Mouse (Mus musculus): ENCODE measurements at regions not wholly inside any gene's neighbourhood (a gene's known extent, or its start where the extent isn't known, plus 50 kb on each side); places are given as distances from the start of the nearest gene placed in this dataset.
"Not testable (repeated sequence)": the region's sequence is repeated elsewhere in the genome, so short reads cannot be mapped to it uniquely, and the experiment has no call there.

GRCm38 (mm10) chr4:23567827-23568226 lies 928.4 kb upstream of the Mms22l start:
- DNase-seq (ENCODE audit: low spot score) = peak; percentile 16

DNA sequence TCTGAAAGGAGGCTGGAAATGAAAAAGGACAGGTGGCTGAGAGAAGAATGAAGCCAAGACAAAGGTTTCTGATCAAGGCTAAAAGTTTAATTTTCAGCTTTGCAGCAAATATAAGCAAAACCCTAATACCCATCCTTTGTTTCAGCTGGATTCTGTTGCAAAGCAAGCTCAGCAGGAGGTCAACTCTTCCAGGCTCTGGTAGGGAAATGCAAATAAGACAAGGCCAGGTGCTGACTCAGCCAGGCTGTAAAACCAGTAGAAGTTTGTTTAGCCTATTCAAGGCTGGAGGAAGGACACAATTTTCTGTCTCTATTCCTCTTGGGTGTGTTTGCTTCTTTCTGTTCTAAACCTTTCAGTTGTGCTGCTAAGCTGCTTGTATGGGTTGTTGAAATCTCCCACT lies 923.2 kb upstream of the Mms22l start:
- DNase-seq (ENCODE audit: low spot score) = no peak

GRCm38 (mm10) chr4:23587412-23587811 lies 908.8 kb upstream of the Mms22l start:
- DNase-seq (ENCODE audit: low spot score) = no peak

DNA sequence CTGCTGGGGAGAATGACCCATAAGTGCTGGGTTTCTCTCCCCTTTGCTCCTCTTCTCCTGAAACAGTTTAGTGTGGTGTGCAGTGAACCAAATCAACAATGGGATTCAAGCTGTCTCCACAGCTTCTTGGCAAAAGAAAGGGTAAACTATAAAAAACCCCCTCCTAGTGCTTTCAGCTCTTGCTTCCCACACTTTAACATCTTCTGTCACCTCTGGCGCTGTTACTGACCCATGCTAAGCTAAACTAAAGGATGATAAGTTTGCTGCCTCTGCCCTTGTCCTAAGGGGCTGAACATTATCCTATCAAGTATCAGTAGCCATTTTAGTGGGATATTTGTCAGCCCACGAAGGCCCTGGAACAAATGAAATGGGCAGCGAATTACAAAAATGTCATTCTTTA lies 905.4 kb upstream of the Mms22l start:
- peak; percentile 57 for DNase-seq (ENCODE audit: low spot score)

GRCm38 (mm10) chr4:23591593-23591992 lies 904.7 kb upstream of the Mms22l start:
- DNase-seq (ENCODE audit: low spot score) = peak; percentile 41

DNA sequence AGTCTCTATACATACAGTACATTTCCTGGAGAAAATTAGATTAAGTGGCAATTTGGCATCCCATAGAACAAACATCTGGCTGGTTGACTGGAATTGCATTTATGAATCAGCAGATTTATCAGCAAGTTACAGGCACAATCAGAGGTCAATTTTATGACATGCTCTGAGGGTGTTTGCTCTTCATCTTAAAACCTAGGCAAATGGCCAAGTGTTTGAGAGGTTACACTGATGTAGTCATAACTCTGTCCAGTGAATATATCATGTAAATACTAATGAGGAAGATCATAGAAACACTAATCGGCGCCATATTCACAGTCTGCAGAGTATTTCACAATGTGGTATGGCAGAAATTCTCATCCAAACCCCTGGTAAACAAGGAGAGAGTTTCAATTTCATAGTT lies 896.2 kb upstream of the Mms22l start:
- DNase-seq (ENCODE audit: low spot score) = no peak

DNA sequence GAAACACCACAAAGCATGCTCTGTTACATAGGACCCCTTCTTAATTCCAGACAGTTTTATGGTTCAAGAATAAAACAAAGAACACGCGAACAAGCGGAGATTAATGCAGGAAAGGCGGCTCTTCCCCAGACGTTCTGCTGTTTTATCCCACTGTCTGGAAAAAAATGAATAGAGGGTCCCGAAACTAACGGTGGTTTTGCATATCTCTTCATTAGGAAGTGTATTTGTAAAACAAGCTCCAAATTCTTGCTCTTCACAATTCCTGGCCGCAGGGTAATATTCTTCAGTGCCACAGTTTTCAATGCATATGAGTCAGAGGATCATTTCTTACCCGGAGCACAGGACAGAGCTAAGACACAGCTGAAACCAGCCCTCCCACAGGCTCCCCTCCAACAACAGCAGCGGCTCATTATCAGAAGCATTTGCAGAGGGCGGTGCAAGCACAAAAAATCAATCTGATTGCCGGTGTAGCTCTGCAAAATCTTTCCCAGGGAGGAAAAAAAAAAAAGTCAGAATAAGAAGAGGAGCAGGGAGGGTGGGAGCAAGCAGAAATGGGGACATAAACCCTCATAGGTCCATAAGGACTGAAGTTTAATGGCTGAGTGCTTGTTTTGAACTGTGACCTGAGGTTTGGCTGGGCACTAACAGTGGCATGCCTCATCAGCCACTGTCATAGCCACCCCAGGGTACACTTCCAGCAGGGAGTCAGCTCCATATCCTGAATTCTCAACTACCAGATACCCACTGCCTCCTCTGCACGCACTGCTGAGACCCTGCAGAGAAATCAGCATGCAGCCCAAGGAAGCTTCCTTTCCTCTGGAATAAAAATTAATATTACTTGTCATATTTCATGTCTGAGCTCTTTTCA lies 894.6 kb upstream of the Mms22l start:
- DNase-seq (ENCODE audit: low spot score) = peak; percentile 44

- DNase-seq (ENCODE audit: low spot score) = peak; percentile 37
Observed at GRCm38 (mm10) chr4:23602294-23602932, 893.8 kb upstream of the Mms22l start.

- no peak for DNase-seq (ENCODE audit: low spot score)
Observed at GRCm38 (mm10) chr4:23607348-23607747, 888.9 kb upstream of the Mms22l start.

DNA sequence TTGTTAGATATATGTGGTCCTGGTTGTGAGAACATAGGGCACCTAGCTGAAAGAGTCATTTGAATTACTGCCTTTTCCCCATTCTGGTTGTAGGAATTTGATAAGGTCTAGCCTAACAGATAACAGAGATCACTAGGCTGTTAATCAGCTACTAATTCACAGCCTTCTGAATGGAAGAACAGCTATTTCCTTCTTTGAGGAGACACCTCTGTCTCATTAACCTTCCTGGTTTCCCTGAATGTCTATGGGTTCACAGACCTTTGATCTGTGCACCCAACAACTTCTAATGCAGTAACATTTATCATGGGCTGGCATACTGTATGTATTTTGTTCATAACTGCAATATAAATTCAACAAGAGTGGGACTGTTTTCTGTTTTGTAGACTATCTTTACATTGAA lies 875.0 kb upstream of the Mms22l start:
- DNase-seq (ENCODE audit: low spot score) = no peak

DNA sequence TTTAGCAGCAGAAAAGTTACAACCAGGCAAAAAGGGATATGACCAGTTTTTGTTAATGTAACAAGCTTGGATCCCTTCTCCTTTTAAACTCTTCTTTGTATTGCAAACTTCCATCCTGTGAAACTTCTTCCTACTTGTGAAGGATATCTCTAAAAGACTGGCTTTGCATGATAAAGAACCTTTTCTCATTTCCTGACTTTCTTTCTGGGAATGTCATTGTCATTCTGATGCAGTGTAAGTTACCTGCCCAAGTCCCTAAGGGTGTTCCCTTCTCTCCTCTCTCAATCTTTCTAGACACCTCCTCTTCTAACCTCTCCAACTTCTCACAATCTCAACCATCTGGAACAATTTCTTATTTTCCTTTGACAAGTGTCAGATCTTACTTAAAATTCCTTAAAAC lies 874.0 kb upstream of the Mms22l start:
- DNase-seq (ENCODE audit: low spot score) = no peak

DNA sequence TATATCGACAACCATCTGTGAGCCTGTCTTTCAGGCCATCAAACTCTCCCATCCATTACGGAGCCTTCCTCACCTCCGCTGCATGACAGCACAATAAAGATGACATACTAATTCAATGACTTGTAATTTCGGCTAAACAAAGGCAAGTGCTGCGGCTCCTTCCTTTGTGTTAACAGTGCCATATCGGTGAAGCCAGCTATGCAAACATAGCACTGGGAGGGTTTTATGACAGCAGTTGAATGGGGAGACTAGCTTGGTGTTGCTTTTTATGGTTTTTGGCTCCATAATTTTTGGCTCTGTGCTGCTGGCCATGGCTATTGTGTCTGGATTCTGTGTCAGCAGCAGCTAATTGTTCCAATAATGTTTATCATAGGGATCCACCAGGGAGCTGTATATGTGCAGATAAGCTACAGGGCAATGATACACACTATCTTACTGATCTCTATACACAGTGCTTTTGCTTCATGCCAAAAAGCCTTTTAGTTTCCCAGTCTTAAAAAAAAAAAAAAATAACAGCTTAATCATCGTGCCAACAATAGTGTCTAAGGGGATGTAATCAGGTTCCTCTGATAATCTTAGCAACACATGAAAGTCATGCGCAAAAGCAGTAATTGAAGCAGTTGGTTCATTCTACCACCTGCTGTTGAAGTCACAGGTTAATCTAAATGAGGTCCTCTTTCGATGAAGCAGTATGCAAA lies 859.9 kb upstream of the Mms22l start:
- DNase-seq (ENCODE audit: low spot score) = peak; percentile 12

DNA sequence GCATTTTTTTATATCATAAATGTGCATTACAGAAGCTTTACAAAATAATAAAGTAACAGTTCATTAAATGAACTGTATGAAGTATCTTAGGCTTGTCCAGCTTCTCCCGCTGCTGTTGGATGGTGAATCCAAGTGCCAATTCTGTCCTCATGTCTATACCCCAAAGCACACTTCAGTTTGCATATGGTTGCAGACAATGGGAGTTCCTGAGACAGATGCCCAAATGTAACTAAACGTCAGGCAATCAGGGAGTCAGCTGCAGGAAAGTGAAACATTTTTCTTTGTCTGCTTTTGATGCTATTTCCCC lies 859.4 kb upstream of the Mms22l start:
- no peak for DNase-seq (ENCODE audit: low spot score)

DNA sequence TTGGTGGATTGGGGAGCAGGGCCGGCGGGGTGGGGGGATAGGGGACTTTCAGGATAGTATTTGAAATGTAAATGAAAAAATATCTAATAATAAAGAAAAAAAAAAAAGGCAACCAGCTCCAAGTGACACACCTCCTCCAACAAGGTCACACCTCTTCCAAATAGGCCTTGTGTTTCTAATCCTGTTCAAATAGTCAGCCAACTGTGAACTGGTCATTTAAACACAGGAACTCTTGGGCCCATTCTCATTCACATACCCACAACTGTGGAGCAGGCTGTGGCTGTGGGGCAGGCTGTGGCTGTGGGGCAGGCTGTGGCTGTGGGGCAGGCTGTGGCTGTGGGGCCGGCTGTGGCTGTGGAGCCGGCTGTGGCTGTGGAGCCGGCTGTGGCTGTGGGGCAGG lies 839.6 kb upstream of the Mms22l start:
- DNase-seq (ENCODE audit: low spot score) = not testable (repeated sequence)

GRCm38 (mm10) chr4:23668896-23669295 lies 827.4 kb upstream of the Mms22l start:
- no peak for DNase-seq (ENCODE audit: low spot score)

DNA sequence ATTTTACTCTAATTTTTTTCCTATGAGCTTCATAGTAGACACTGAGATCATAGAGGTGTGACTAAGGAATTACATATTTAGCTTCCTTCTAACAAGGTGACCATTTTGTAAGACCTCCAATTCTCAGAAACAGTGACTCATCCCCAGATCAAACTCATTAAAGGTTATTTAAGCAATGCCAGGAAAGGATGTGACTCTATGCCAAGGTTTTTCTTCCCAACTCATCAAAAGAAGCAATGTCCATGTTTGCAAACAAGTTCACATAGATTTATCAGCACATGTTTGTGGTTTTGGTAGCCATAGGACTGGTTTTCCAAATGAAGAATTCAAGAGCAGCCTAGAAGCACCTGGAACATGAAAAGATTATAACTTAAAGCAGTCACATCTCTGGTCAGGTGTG lies 792.6 kb upstream of the Mms22l start:
- no peak for DNase-seq (ENCODE audit: low spot score)

DNA sequence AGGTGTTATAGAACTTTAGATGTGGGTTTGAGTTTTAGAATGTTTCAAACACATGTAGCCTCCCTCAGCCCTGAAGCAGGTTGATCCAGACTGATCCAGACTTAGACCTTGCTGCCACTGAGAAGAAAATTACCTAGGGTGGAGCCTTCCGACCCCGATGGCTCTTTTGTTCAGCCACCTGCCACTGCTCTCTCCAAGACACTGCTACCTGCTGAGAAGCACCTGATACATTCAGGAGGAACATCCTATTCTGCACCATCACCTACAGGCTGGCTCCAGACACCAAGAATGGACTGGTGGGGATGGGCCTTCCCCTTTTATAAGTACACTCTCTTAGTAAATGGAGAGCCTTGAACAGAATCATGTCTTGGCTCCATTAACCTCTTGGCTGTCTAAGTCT lies 785.5 kb upstream of the Mms22l start:
- no peak for DNase-seq (ENCODE audit: low spot score)

- no peak for DNase-seq (ENCODE audit: low spot score)
Observed at GRCm38 (mm10) chr4:23713781-23714415, 782.4 kb upstream of the Mms22l start.

DNA sequence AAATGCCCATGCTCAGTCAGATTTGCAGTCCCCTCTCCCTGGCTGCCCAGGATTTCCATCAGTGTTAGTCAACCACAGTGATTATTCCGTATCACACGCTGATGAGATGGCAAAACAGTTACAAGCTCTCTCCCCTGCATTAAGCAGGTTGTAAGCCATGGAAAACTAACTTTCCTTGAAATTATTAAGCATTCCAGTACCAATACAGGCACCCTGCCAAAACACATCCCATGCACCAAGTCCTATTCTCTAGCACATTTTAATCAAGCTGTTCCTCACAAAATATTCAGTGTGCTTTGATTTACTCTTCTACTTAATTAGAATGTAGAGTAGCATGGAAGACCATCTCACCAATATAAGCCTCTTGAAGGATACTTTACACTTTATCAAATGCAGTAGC lies 768.4 kb upstream of the Mms22l start:
- DNase-seq (ENCODE audit: low spot score) = no peak

GRCm38 (mm10) chr4:23732471-23732870 lies 763.8 kb upstream of the Mms22l start:
- no peak for DNase-seq (ENCODE audit: low spot score)

GRCm38 (mm10) chr4:23744079-23744478 lies 752.2 kb upstream of the Mms22l start:
- DNase-seq (ENCODE audit: low spot score) = no peak

GRCm38 (mm10) chr4:23758005-23758404 lies 738.2 kb upstream of the Mms22l start:
- no peak for DNase-seq (ENCODE audit: low spot score)
